Mouse (Mus musculus): Measurements from ENCODE around the gene Cln6. TPM values are rescaled to one million over a fixed set of nuclear protein-coding genes. Genes with fewer than 3 reads are reported as not detected.
"Not testable (repeated sequence)": the region's sequence is repeated elsewhere in the genome, so short reads cannot be mapped to it uniquely, and the experiment has no call there.

Cln6 gene
- polyA plus RNA-seq, 1 experiment, result 17.6 TPM

GRCm38 (mm10) chr9:62854483-62854882 is 15.9 kb downstream of the Cln6 start:
- no peak for DNase-seq
- H3K4me1 ChIP-seq (ENCODE audit: control insufficient read depth, insufficient read depth, low read length), result no peaks in the 10 kb centered on the region
- H3K4me3 ChIP-seq (replicated peaks; ENCODE audit: insufficient read depth, low read depth, low read length), result no peak overlapping the region
- H3K27me3 ChIP-seq (ENCODE audit: control insufficient read depth, insufficient read depth, low read length), result no peaks in the 10 kb centered on the region
- TF ChIP-seq POLR2A (IDR thresholded peaks at IDR 0.05; ENCODE audit: borderline replicate concordance, insufficient read depth, low read length), result no peak
- TF ChIP-seq CTCF (IDR thresholded peaks at IDR 0.05; ENCODE audit: borderline replicate concordance, insufficient read depth, low read depth, low read length), result no peak
- no peak overlapping the region for H3K27ac ChIP-seq (ENCODE audit: insufficient read depth, low read length)
- WGBS, result 20% methylated on average over 4 of the region's 4 CpGs

- Histone ChIP-seq H3K27me3 (ENCODE audit: control insufficient read depth, insufficient read depth, low read length) (no peaks in the 10 kb centered on the region), H3K27ac (ENCODE audit: insufficient read depth, low read length) (no peak overlapping the region), H3K4me3 (replicated peaks; ENCODE audit: insufficient read depth, low read depth, low read length) (no peak overlapping the region), H3K4me1 (ENCODE audit: control insufficient read depth, insufficient read depth, low read length) (no peaks in the 10 kb centered on the region)
- no peak for DNase-seq
- whole genome bisulfite sequencing, result 80% methylated on average over 9 of the region's 9 CpGs
- TF ChIP-seq POLR2A (IDR thresholded peaks at IDR 0.05; ENCODE audit: borderline replicate concordance, insufficient read depth, low read length) (no peak), CTCF (IDR thresholded peaks at IDR 0.05; ENCODE audit: borderline replicate concordance, insufficient read depth, low read depth, low read length) (no peak)
Measured at GRCm38 (mm10) chr9:62857216-62857615, 18.6 kb downstream of the Cln6 start.

- Histone ChIP-seq H3K27me3 (ENCODE audit: control insufficient read depth, insufficient read depth, low read length) (no peaks in the 10 kb centered on the region), H3K4me1 (ENCODE audit: control insufficient read depth, insufficient read depth, low read length) (no peaks in the 10 kb centered on the region), H3K4me3 (replicated peaks; ENCODE audit: insufficient read depth, low read depth, low read length) (no peak within 1 kb of the TSS), H3K27ac (ENCODE audit: insufficient read depth, low read length) (no peak within 1 kb of the TSS)
- TF ChIP-seq CTCF (IDR thresholded peaks at IDR 0.05; ENCODE audit: borderline replicate concordance, insufficient read depth, low read depth, low read length), result no peak
- TF ChIP-seq POLR2A (IDR thresholded peaks at IDR 0.05; ENCODE audit: borderline replicate concordance, insufficient read depth, low read length), result no peak
- 14% methylated on average over 20 of the region's 20 CpGs for WGBS
- DNase-seq, result no peak
Measured at GRCm38 (mm10) chr9:62857719-62858261, 19.2 kb downstream of the Cln6 start, which contains the start of gene Calml4. Gene Calml4 (plus strand): TSS chr9:62858080.

GRCm38 (mm10) chr9:62858266-62859019 is 19.9 kb downstream of the Cln6 start:
- H3K4me3 ChIP-seq (replicated peaks; ENCODE audit: insufficient read depth, low read depth, low read length), result no peak overlapping the region
- H3K27ac ChIP-seq (ENCODE audit: insufficient read depth, low read length), result no peak overlapping the region
- WGBS, result 54% methylated on average over 8 of the region's 8 CpGs
- no peaks in the 10 kb centered on the region for H3K4me1 ChIP-seq (ENCODE audit: control insufficient read depth, insufficient read depth, low read length)
- H3K27me3 ChIP-seq (ENCODE audit: control insufficient read depth, insufficient read depth, low read length), result no peaks in the 10 kb centered on the region
- no peak for TF ChIP-seq POLR2A (IDR thresholded peaks at IDR 0.05; ENCODE audit: borderline replicate concordance, insufficient read depth, low read length)
- TF ChIP-seq CTCF (IDR thresholded peaks at IDR 0.05; ENCODE audit: borderline replicate concordance, insufficient read depth, low read depth, low read length), result no peak
- no peak for DNase-seq

GRCm38 (mm10) chr9:62860102-62860501 is 21.5 kb downstream of the Cln6 start:
- 60% methylated on average over 7 of the region's 7 CpGs for WGBS

GRCm38 (mm10) chr9:62860866-62861265 is 22.3 kb downstream of the Cln6 start:
- Histone ChIP-seq H3K27me3 (ENCODE audit: control insufficient read depth, insufficient read depth, low read length) (no peaks in the 10 kb centered on the region), H3K4me3 (replicated peaks; ENCODE audit: insufficient read depth, low read depth, low read length) (no peak overlapping the region), H3K27ac (ENCODE audit: insufficient read depth, low read length) (no peak overlapping the region), H3K4me1 (ENCODE audit: control insufficient read depth, insufficient read depth, low read length) (no peaks in the 10 kb centered on the region)
- DNase-seq, result no peak
- 20% methylated on average over 4 of the region's 4 CpGs for WGBS
- no peak for TF ChIP-seq CTCF (IDR thresholded peaks at IDR 0.05; ENCODE audit: borderline replicate concordance, insufficient read depth, low read depth, low read length)
- no peak for TF ChIP-seq POLR2A (IDR thresholded peaks at IDR 0.05; ENCODE audit: borderline replicate concordance, insufficient read depth, low read length)

More at GRCm38 (mm10) chr9:62860102-62860501, 21.5 kb downstream of the Cln6 start:
- H3K4me3 ChIP-seq (replicated peaks; ENCODE audit: insufficient read depth, low read depth, low read length); H3K27me3 ChIP-seq (ENCODE audit: control insufficient read depth, insufficient read depth, low read length); DNase-seq; H3K27ac ChIP-seq (ENCODE audit: insufficient read depth, low read length); H3K4me1 ChIP-seq (ENCODE audit: control insufficient read depth, insufficient read depth, low read length): not testable (repeated sequence)

- H3K4me1 ChIP-seq (ENCODE audit: control insufficient read depth, insufficient read depth, low read length); DNase-seq; H3K4me3 ChIP-seq (replicated peaks; ENCODE audit: insufficient read depth, low read depth, low read length); H3K27ac ChIP-seq (ENCODE audit: insufficient read depth, low read length); H3K27me3 ChIP-seq (ENCODE audit: control insufficient read depth, insufficient read depth, low read length): not testable (repeated sequence)
- 92% methylated on average over 4 of the region's 4 CpGs for WGBS
Measured at GRCm38 (mm10) chr9:62869236-62869635, 30.7 kb downstream of the Cln6 start.

GRCm38 (mm10) chr9:62870728-62871127 is 32.1 kb downstream of the Cln6 start:
- no peak overlapping the region for H3K4me3 ChIP-seq (replicated peaks; ENCODE audit: insufficient read depth, low read depth, low read length)
- no peaks in the 10 kb centered on the region for H3K4me1 ChIP-seq (ENCODE audit: control insufficient read depth, insufficient read depth, low read length)
- DNase-seq, result no peak
- TF ChIP-seq POLR2A (IDR thresholded peaks at IDR 0.05; ENCODE audit: borderline replicate concordance, insufficient read depth, low read length), result no peak
- no peak for TF ChIP-seq CTCF (IDR thresholded peaks at IDR 0.05; ENCODE audit: borderline replicate concordance, insufficient read depth, low read depth, low read length)
- no peaks in the 10 kb centered on the region for H3K27me3 ChIP-seq (ENCODE audit: control insufficient read depth, insufficient read depth, low read length)
- H3K27ac ChIP-seq (ENCODE audit: insufficient read depth, low read length), result no peak overlapping the region

Data from cerebellum, adult 2 months (tissue).